Comparison of ENCODE assay signal across 8 mouse cellular contexts in the genomic region with DNA sequence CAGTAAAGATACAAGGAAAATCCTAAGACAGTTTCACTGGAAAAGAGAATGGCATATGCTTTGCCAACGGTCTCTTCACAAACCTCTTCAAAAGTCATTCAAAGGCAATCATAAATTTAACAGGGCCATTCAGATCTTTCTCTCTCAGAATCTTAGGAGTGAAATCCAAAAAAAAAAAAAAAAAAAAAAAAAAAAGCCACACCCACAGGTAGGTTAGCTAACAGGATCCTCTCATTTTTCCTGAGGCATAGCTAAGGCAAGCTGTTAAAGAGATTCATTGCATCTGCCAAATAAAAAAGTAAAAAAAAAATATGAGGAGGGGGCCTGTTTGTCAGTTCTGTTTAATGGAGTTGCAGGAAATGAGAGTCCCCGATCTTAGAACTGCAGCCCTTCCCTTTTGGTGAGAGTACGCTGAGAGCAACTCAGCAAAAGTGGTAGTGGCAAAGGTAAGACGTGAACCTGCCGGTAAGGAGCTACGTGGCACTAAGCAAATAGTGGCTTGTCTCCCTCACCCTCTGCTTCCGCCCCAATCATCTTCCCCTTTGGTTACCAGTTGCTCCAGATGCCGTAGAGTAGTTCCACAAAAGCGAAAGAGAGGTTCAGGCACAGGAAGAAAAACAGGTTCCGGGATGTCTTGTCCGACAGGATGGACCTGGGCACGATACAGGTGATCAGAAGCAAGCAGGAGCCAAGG. TPM values are rescaled to one million over a fixed set of nuclear protein-coding genes. Genes with fewer than 3 reads are reported as not detected.
A peak's percentile ranks its signal among the peaks of the same experiment; 100 is the strongest.
DNase-seq lines count a peak whose midpoint lies in the region; ATAC-seq and TF ChIP-seq lines count a peak whose summit lies in the region.

No protein-coding gene starts in this region.

- 0 out of 2 replicates have a peak, but pooled peaks have one; percentile 12 for ATAC-seq in embryonic facial prominence, embryonic 15.5 days (ENCODE audit: insufficient number of reproducible peaks, low FRiP score, low TSS enrichment, low read depth)
- peak; percentile 16; the same call in 1 of the 2 replicates for ATAC-seq in lung, embryonic 15.5 days (ENCODE audit: borderline replicate concordance, extremely low read depth, low FRiP score, low TSS enrichment)
- peak; percentile 65 for ATAC-seq in neutrophil, adult 5-6 weeks (ENCODE audit: extremely low read depth, insufficient number of reproducible peaks, low FRiP score, poor library complexity, severe bottlenecking)

- no peaks in the 10 kb centered on the region for H3K9me3 ChIP-seq in embryonic facial prominence, embryonic 15.5 days (replicated peaks)
- H3K9me3 ChIP-seq in lung, embryonic 15.5 days, result no peaks in the 10 kb centered on the region

- DNase-seq in gastrocnemius, adult 2 months, result peak; percentile 18
- no peak for DNase-seq in gastrocnemius, postnatal 36 days
- peak; percentile 24 for DNase-seq in ES-CJ7 (ENCODE audit: low read depth, low spot score)
- peak; percentile 84 for DNase-seq in induced T-regulatory cell, adult 2 months (ENCODE audit: low read depth)
- no peak for DNase-seq in layer of hippocampus, adult 11-12 months (ENCODE audit: low spot score)

- peak overlapping the region; percentile 78 for H3K9ac ChIP-seq in embryonic facial prominence, embryonic 15.5 days
- peak overlapping the region; percentile 93 for H3K9ac ChIP-seq in lung, embryonic 15.5 days

- no peaks in the 10 kb centered on the region for H3K27me3 ChIP-seq in embryonic facial prominence, embryonic 15.5 days
- no peaks in the 10 kb centered on the region for H3K27me3 ChIP-seq in lung, embryonic 15.5 days

- peak overlapping the region; percentile 99 for H3K4me3 ChIP-seq in gastrocnemius, adult 2 months
- peak overlapping the region; percentile 85 for H3K4me3 ChIP-seq in embryonic facial prominence, embryonic 15.5 days (replicated peaks)
- peak overlapping the region; percentile 85 for H3K4me3 ChIP-seq in lung, embryonic 15.5 days

- H3K27ac ChIP-seq in gastrocnemius, adult 2 months, result peak overlapping the region; percentile 93
- peak overlapping the region; percentile 86 for H3K27ac ChIP-seq in embryonic facial prominence, embryonic 15.5 days (replicated peaks)
- peak overlapping the region; percentile 83 for H3K27ac ChIP-seq in lung, embryonic 15.5 days

- peaks cover 6% of the 10 kb centered on the region; the same call in 1 of the 2 replicates for H3K4me1 ChIP-seq in embryonic facial prominence, embryonic 15.5 days
- peaks cover 23% of the 10 kb centered on the region for H3K4me1 ChIP-seq in lung, embryonic 15.5 days

- TF ChIP-seq CTCF in gastrocnemius, adult 2 months (IDR thresholded peaks at IDR 0.05), result no peak

- peak overlapping the region; percentile 86 for H3K4me2 ChIP-seq in embryonic facial prominence, embryonic 15.5 days (replicated peaks)
- peak overlapping the region; percentile 90 for H3K4me2 ChIP-seq in lung, embryonic 15.5 days

- 7% methylated on average over 12 of the region's 12 CpGs for WGBS in embryonic facial prominence, embryonic 15.5 days
- WGBS in lung, embryonic 15.5 days, result 5% methylated on average over 12 of the region's 12 CpGs

- peaks cover 14% of the 10 kb centered on the region; the same call in 1 of the 2 replicates for H3K36me3 ChIP-seq in embryonic facial prominence, embryonic 15.5 days
- 0 out of 2 replicates have a peak, but pooled peaks cover 3% of the 10 kb centered on the region for H3K36me3 ChIP-seq in lung, embryonic 15.5 days

- intact Hi-C loops in gastrocnemius, adult 2 months (cut with DNase I), result no loop called here
- intact Hi-C loops in gastrocnemius, postnatal 36 days (cut with DNase I), result no loop called here

RNA-seq across cellular contexts. Expression of gene Slc30a7, which starts 0.8 kb away (rescaled TPM):
- 1 to 10 TPM; 4.8 to 5.5 TPM for total RNA-seq in gastrocnemius, adult 2 months (2021)
- 1 to 10 TPM; 5.7 to 5.8 TPM for total RNA-seq in gastrocnemius, postnatal 36 days (2021)
- polyA plus RNA-seq in embryonic facial prominence, embryonic 15.5 days (2015; fragmentation: Nextera tagmentation; extraction: Ambion mirVana), result 30.3 and 35.0 TPM in 2 replicates
- polyA plus RNA-seq in lung, embryonic 15.5 days (2015; fragmentation: Nextera tagmentation; extraction: Ambion mirVana), result 31.0 and 34.1 TPM in 2 replicates
- 41.7 and 53.7 TPM in 2 replicates for total RNA-seq in neutrophil, adult 5-6 weeks (2017)

RNA-seq across cellular contexts. Expression of gene Extl2, which starts 0.8 kb away (rescaled TPM):
- 10 to 100 TPM in 1 of 2 experiments, 1 to 10 TPM in 1; 8.7 to 11.6 TPM for total RNA-seq in gastrocnemius, adult 2 months (2021)
- 1 to 10 TPM; 8.3 to 9.1 TPM for total RNA-seq in gastrocnemius, postnatal 36 days (2021)
- polyA plus RNA-seq in embryonic facial prominence, embryonic 15.5 days (2015; fragmentation: Nextera tagmentation; extraction: Ambion mirVana), result 18.5 and 19.3 TPM in 2 replicates
- polyA plus RNA-seq in lung, embryonic 15.5 days (2015; fragmentation: Nextera tagmentation; extraction: Ambion mirVana), result 17.8 and 19.4 TPM in 2 replicates
- 1.6 and 3.4 TPM in 2 replicates for total RNA-seq in neutrophil, adult 5-6 weeks (2017)

Comparison
In these comparisons a context has a peak if more than half of its experiments do, and no peak if none do; other contexts are left out.
1. DNase-seq: peak in gastrocnemius, adult 2 months (single experiment), ES-CJ7 (single experiment) and induced T-regulatory cell, adult 2 months (single experiment); none in gastrocnemius, postnatal 36 days (0 of 2) and layer of hippocampus, adult 11-12 months (single experiment).
2. ATAC-seq: peak in every context shown above with its lines; median percentile 65 in neutrophil, adult 5-6 weeks; 16 in lung, embryonic 15.5 days; 12 in embryonic facial prominence, embryonic 15.5 days.
3. Peak in every context shown above with its lines, with median percentiles within 50 percentile points of each other: H3K27ac ChIP-seq and H3K4me3 ChIP-seq.